Mouse (Mus musculus): ENCODE data around the gene C2cd4a.

Gene C2cd4a

GRCm38 (mm10) chr9:67792405-67792804 lies 39.7 kb downstream of the C2cd4a start:
- in situ Hi-C loops (cut with MboI): no loop called here

- in situ Hi-C loops (cut with MboI): no loop called here
Measured at GRCm38 (mm10) chr9:67787671-67788070, 44.5 kb downstream of the C2cd4a start.

GRCm38 (mm10) chr9:67786311-67786710 lies 45.8 kb downstream of the C2cd4a start:
- in situ Hi-C loops (cut with MboI): no loop called here

GRCm38 (mm10) chr9:67783925-67784324 lies 48.2 kb downstream of the C2cd4a start:
- in situ Hi-C loops (cut with MboI): no loop called here

GRCm38 (mm10) chr9:67783464-67783863 lies 48.7 kb downstream of the C2cd4a start:
- in situ Hi-C loops (cut with MboI): no loop called here

- in situ Hi-C loops (cut with MboI): no loop called here
Measured at GRCm38 (mm10) chr9:67782786-67783185, 49.3 kb downstream of the C2cd4a start.
